Mouse (Mus musculus) kidney, postnatal 4 days (tissue): Measurements from ENCODE around the gene Oasl1.

ENCODE experiments used
- DNase-seq, 2 experiments: peaks; one replicate each; pipeline ENCODE4 v3.0.0; 2021; ENCODE audit warnings: mixed read lengths in 2 of 2

Gene Oasl1

DNA sequence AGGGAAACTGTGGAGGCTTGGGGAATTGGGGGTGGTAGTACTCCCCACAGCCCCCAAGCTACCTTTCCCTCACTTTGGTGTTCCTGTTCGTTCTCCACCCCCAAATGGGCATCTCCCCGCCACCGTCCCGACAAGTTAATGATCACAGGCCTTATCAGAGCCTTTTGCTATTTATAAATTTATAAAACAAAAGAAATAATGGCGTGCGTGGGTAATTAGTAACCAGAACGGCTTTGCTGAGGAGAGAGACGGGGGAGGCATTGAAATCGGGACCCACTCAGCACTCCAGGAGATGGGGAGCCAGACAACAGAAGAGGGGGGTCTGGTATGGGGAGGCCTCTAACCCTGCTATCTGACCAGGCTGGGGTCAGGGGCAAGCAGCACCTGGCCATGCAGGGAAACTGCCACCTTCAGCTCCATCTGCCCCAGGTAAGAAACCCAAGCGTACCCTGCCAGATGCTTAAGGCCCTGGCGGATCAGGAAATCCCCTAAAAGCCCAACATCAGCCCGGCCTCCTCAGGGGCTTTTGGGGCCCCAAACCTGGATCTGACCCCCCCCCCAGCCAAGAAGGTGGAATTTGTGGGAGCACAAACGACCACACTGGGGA lies 46.7 kb downstream of the Oasl1 start:
- no peak for DNase-seq

GRCm38 (mm10) chr5:114970824-114971227 lies 47.8 kb downstream of the Oasl1 start, which contains the start of gene Hnf1a:
Gene Hnf1a, minus strand, starts transcription at chr5:114971094.
- peak; percentile 57 to 77 for DNase-seq

DNA sequence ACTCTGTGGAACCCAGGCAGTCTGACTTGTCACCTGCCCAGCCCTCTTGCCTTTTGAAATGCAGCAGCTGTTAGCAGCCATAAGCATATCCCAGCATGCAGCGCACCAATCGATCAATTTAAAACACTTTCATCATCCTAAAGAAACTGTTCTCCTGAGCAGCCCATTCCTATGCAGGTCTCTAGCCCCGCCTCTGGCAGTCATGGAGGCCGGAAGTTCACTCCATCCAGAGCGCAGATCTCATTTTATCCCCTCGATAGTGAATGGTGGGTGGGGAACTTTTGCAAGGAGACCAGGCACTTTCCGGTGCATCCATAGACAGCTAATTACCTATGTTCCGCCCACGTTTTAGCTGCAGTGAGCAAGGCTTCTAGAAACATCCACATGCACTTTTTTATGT lies 49.2 kb downstream of the Oasl1 start:
- DNase-seq, result no peak

- peak in 1 of 2 experiments; percentile 48 for DNase-seq
These were observed 50.1 kb downstream of the Oasl1 start for GRCm38 (mm10) chr5:114973131-114973530.

- no peak for DNase-seq
These were observed 53.9 kb downstream of the Oasl1 start for GRCm38 (mm10) chr5:114976935-114977334.

DNA sequence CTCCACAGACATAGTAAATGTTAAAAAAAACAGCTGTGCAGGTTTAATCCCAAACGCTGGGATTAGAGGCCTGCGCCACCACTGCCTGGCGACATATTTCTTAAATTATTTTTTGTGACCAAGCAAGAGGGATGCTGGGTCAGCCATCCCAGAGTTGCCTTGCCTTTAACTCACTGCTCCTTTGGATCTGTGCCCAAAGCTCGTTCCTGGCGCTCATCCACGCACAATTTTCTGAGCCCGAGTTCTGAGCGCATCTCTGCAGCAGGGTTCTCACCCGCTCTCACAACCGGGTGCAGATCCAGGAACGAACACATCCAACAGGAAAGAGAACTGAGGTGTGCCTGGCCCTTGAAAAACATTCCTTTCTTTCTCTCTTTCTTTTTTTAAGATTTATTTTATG lies 55.4 kb downstream of the Oasl1 start:
- peak in 1 of 2 experiments; percentile 40 for DNase-seq

GRCm38 (mm10) chr5:114978888-114979249 lies 55.8 kb downstream of the Oasl1 start:
- DNase-seq, result peak in 1 of 2 experiments; percentile 51

DNA sequence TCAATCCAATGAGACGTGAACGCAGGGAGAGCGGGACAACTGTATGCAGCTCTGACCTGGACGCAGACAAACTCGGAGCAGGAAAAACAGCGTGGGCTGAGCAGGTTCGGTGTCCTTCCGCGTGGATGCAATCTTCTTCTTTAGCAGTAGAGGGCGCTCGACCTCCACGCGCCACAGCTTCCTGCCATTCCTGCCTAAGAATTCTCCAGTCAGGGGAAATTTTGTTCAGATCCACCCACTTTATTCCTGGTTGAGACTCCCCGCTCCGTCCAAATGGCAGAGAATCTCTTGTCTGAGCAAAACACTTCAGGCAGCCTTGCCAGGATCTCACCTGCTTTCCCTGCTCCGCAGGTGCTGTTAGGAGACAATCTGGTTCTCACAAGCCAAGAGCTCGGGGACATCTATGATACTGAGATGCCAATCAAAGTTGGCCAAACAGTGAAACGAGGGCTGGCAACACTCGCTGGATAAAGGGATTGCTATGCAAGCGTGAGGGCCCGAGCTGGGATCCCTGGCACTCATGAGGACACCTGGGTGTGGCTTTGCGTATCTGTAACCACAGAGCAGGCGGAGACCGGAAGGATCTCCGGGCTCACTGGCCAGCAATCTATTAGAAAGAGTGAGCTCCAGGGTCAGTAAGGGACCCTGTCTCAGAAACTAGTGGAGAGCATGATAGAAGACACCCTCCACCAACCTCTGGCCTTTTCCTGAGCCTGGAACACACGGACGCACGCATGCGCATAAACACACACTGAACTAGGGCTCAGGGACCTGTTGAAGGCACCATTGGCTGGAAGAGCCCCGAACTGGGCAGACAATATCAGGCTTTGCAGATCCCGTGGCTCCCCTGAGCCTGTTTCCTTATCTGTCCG lies 56.4 kb downstream of the Oasl1 start:
- peak; percentile 74 to 84 for DNase-seq

GRCm38 (mm10) chr5:114980122-114980748 lies 57.2 kb downstream of the Oasl1 start:
- peak in 1 of 2 experiments; percentile 33 for DNase-seq

GRCm38 (mm10) chr5:114982001-114982400 lies 59.0 kb downstream of the Oasl1 start:
- no peak for DNase-seq

DNA sequence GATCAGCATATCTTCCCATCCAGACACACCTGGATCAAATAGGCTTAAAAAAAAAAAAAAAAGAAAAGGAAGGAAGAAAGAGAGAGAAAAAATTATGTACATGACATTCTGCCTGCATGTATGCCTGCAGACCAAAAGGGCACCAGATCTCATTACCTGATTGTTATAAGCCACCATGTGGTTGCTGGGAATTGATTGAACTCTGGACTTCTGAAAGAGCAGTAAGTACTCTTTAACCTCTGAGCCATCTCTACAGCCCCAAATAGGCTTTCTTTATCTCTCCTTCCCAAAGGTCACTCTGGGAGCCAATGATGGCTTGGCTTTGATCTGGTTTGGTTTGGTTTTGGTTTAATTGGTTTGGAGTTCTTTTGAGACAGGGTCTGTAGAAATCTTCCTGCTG lies 62.0 kb downstream of the Oasl1 start:
- DNase-seq, result no peak
